Mouse (Mus musculus) adrenal gland, adult 2 months (tissue): ENCODE data around the gene Smc6. TPM values are rescaled to one million over a fixed set of nuclear protein-coding genes. Genes with fewer than 3 reads are reported as not detected.

ENCODE experiments used
- microRNA-seq, 2 experiments: library from miRNA; unstranded; fragments of <30 nt; microRNA quantifications; one replicate each; pipeline ENCODE4 v1.2.0; 2021
- polyA plus RNA-seq: library from polyadenylated mRNA; depleted of rRNA; stranded (reverse); fragments of >200 nt; gene quantifications from 2 replicates; pipeline ENCODE4 v1.2.3, GENCODE M21; 2012; rRNA removed
- total RNA-seq, 2 experiments: library from RNA; stranded (reverse); gene quantifications; 2 replicates each; pipeline ENCODE4 v1.2.3; 2021

Smc6 gene
- total and polyA plus RNA-seq, 3 experiments: 1.0 to 29.0 (median 23.3) TPM

Small RNA genes lying within 50 kb of the gene (microRNA-seq; reads per million reads assigned to microRNA genes)
- 0 reads per million in 2 experiments for gene Mir7675

Other genes with a start within 250 kb of the Smc6 start
- gene Kcns3, start 114.8 kb upstream of the Smc6 start, total RNA-seq: 1 to 10 TPM; 3.0 to 6.7 TPM
- 1.5 and 1.6 TPM in 2 replicates for gene Kcns3, start 114.8 kb upstream of the Smc6 start, polyA plus RNA-seq
- not detected for gene Msgn1, start 56.9 kb upstream of the Smc6 start, total RNA-seq
- not detected in 2 replicates for gene Msgn1, start 56.9 kb upstream of the Smc6 start, polyA plus RNA-seq
- 1 to 10 TPM in 1 of 2 experiments, under 1 TPM in 1; 0.86 to 1.6 TPM for gene Gen1, start 85 bp upstream of the Smc6 start, total RNA-seq
- gene Gen1, start 85 bp upstream of the Smc6 start, polyA plus RNA-seq: not detected in 2 replicates
- 10 to 100 TPM; 37.3 to 69.8 TPM for gene Vsnl1, start 170.7 kb downstream of the Smc6 start, total RNA-seq
- 2.1 and 4.3 TPM in 2 replicates for gene Vsnl1, start 170.7 kb downstream of the Smc6 start, polyA plus RNA-seq
- gene Rad51ap2, start 190.2 kb downstream of the Smc6 start, total RNA-seq: under 1 TPM; 0.12 to 0.21 TPM
- not detected in 2 replicates for gene Rad51ap2, start 190.2 kb downstream of the Smc6 start, polyA plus RNA-seq